Mouse (Mus musculus): ENCODE results near the gene 6330409D20Rik.

6330409D20Rik gene

DNA sequence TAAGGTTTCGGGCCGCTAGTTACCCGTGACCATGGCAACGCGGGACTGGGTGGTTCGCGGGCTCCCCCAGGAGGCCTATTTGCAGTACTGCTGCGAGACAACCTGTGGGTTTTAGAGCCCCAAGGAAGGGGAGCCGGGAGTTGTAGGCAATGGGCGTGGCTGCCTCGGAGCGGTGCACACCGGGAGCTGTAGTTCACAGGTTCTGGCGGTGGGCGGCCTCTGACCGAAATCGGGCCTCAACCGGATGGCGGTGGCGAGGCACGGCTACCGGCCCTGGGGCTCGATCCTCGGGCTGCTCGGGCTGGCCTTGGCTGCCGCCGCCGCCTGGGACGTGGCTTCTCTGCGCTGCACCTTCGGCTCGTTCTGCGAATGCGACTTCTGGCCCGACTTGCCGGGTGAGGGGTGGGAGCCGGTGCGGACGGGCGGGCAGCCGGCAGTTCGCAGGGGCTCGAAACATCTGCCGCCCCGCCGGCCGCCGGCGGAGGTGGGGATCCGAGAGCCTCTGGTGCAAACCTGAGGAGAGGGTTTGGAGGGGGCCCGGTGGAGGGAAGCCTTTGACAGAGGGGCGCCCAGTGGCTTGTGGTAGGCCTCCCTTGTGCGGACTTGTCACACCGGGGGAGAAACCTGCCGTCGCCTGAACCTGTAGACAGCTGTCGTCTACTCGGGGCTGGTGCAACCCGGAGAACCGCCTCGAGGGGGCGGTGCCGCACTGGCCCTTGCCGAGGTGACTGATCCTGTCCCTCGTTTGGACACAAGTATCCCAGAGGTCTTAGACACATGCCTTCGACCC lies 16.4 kb upstream of the 6330409D20Rik start, which contains the start of gene Tor2a:
Gene Tor2a (plus strand): TSS at position 179 of the 790 bp plus-strand sequence.
- DNase-seq (ENCODE audit: low read depth, low spot score), result peak; percentile 98

DNA sequence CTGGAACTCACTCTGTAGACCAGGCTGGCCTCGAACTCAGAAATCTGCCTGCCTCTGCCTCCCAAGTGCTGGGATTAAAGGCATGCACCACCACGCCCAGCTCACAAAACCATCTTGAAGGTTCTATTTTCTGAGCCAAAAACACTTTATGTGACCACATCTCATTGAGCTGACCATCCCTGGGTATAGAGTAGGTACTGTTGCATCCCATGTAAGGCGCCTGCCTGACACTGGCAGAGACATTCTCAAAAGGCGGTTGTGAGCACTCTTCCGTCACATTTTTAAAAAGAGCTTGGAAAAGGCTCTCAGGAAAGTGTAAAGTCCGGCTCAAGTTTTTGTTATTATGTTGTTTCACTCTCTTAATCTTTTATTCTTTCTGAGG lies 15.8 kb upstream of the 6330409D20Rik start:
- no peak for DNase-seq (ENCODE audit: low read depth, low spot score)

DNA sequence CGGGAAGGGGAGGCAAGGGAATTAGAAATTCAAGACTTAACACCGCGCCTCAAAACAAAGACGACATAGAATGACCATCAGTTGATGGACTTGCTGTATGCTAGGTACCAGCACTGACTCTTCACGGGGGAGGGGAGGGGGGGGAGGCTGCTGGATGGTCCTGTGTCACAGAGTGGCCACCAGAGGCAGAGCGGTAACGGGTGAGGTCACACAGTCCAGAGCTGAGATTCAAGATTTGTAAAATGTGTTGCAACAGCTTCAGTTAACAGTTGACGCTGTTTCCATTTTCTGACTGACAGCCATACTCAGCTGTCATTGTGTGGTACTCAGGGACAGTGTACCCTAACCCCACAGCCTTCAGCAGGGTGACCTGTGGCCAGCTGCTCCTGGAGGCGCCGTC lies 11.4 kb upstream of the 6330409D20Rik start:
- DNase-seq (ENCODE audit: low read depth, low spot score), result no peak

DNA sequence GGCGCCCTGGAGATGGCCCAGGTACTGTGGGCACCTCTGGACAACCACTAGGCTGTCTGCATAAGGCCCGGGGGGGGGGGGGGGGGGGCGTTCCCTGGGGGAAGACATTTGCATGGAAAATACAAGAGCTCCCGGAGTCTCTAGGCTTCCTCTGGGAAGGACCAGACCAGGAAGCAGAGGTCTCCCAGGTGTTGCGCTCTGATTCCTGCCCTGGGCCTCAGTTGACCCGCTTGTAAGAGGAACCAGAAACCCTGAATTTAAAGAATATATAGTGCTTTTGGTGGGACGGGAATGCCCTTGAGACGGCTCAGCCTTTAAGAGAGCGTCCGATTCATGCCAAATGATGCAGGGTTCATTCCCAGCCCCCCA lies 10.8 kb upstream of the 6330409D20Rik start:
- DNase-seq (ENCODE audit: low read depth, low spot score), result no peak

DNA sequence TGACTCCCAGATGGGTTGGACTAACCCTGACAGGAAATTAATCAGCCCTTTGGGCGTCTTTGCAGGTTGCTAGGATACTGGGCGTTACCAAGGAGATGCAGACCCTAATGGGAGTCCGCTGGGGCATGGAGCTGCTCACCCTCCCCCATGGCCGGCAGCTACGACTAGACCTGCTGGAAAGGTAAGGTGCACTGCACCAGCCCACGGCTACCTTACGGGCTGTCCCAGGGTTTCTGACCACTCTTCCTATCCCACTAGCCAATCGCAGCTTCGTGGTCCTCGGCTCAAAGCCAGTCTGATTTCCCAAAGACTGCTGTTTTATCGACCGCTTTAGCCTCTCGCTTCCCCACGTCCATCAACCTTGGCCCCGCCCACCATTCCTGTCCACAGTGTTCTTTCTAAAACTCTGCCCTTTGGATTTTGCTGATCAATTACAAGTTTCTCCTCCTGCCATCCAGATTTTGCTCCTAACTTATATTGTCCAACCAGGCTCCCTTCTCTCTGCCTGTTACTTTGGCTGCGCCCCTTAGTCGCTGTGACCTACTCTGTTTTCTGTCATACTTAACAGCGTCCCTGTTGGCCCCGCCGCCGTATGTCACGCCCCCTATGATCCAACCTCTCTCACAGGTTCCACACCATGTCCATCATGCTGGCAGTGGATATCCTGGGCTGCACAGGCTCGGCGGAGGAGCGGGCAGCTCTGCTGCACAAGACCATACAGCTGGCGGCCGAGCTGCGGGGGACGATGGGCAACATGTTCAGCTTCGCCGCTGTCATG lies 10.3 kb upstream of the 6330409D20Rik start:
- DNase-seq (ENCODE audit: low read depth, low spot score), result no peak

DNA sequence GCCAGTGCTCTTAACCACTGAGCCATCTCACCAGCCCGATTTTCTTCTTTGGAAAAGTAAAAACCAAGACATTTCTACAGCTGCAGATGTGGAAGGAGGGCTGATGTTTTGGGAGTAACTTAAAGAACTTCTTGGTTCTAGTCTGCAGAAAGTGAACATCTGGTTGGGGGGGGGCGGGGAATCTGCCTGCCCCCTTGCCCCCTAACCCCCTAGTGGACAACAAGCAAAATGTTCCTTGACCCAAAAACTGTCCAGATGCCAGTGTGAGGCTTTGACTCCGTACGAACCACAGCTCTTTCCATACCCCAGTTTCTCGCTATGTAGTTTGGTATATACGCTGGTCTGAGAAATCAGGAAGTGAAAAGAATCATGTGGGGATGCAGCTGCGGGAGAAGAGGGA lies 9.4 kb upstream of the 6330409D20Rik start:
- DNase-seq (ENCODE audit: low read depth, low spot score), result no peak

DNA sequence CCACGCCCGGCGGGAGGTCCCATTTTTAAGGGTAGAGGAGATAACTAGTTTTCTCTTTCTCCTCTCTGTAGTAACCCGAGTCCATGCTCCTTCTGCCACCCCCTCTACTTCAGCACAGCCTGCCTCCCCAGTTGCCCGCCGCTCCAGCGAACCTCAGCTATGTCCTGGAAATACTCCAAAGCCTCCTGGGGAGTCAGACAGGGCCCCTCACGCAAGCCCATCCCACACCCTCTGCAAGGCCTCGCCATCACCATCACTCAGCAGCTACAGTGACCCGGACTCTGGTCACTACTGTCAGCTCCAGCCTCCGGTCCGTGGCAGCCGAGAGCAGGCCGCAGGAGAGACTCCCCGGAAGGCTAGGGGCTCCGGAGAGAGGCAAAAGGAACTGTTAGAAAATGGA lies 8.3 kb upstream of the 6330409D20Rik start:
- DNase-seq (ENCODE audit: low read depth, low spot score), result no peak

DNA sequence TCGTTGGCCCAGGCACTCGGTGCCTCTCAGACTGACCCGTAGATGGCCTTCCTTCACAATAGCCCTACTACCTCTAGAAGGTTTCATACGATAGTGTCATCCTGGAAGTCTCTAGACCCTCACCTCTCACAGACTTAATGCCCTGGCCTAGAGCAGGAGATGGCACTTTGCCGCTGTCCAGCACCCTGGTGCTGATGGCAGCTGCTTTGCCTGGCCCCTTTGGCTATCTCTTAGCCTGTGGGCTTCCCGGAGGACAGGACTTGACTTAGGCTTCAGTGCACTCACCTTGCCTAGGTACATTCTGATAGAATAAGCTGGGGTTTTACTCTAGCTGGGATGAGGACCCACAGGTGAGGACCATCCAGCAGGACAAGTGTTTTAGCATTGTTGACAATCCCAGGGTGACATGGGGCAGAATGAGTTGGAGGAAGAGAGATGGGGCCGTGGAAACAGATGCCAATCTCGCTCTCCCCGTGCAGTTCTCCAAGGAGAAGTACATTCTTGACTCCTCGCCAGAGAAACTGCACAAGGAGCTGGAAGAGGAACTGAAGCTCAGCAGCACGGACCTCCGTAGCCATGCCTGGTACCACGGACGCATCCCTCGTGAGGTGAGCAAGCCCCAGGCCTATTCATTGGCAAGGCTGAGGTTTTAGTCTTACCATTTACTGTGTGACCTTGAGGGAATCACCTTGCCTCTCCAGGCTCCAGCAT lies 3.6 kb upstream of the 6330409D20Rik start:
- no peak for DNase-seq (ENCODE audit: low read depth, low spot score)

DNA sequence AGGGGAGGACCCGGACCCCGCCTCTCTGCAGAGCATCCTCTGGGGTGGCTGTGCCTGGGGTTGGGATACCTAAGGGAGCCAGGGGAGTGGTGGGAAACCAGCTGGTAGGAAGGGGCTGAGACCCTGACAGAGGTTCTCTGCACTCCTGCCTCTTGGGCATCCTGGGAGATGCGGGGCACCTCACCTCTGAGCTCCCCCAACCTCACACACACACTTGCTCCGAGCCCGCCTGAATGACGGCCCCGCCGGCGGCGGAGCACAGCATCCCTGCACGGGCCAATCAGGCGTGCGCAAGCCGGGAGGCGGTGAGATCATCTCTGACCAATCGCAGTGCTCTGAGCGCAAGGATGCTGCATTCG lies 1.3 kb upstream of the 6330409D20Rik start:
- DNase-seq (ENCODE audit: low read depth, low spot score), result no peak

DNA sequence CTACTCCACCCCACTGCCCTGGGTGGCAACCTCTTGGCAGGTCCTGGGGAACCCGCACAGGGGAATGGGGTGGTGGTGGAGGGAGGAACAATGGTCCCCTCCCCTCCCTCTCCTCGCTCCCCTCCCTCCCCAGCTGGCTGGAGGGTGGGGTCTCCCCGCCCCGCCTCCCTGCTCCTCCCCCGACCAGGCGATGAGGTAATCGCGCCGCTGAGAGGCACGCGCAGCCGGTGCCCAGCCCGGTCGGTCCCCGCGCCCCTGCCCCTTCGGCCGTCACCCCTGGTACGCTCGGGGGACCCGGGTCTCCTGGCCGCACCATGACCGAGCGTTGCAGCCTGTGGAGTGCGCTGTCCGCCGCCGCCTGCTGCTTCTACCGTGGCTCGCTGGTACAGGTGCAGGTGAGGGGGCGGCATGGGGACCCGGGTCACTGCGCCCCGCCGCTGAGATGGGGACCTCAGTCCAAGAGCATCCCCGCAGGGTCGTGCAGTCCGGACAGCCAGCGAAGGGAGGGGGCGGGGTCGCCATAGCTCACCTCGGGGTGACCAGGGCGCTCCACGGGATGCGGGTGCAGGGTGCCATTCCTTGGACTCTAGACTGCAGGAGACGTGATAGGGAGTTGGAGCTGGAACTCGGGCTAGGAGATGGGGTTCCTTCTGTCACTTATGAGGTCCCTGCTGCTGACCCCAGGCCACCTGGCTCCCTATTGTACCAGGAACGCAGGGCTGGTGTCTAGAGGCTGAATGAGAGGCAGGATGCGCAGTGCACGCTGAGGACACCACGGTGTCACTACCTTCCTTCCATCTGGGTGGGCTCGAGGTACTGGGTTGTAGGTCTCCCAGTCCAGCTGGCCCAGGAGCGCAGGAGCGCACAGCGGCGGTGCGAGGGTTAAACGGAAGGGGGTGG lies 707 bp upstream of the 6330409D20Rik start:
- DNase-seq (ENCODE audit: low read depth, low spot score), result no peak

DNA sequence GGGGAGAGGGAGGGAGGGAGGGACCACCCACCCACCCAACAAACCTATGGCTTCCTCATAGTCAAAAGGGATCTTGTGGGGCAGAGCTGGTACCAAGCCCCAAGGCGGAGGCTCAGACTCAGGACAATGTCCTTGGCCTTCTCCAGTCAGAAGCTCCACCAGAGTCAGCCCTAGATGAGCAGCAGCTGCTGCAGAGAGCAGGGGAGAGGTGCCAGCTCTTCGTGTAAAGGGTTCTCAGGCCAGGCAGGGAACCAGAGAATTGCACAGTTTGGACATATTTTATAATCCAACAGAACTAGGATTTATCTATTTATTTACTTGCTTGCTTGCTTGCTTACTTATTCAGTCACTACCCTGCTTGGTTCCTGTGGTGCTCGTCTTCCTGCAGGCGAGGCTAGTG lies 1.5 kb downstream of the 6330409D20Rik start:
- DNase-seq (ENCODE audit: low read depth, low spot score), result no peak

DNA sequence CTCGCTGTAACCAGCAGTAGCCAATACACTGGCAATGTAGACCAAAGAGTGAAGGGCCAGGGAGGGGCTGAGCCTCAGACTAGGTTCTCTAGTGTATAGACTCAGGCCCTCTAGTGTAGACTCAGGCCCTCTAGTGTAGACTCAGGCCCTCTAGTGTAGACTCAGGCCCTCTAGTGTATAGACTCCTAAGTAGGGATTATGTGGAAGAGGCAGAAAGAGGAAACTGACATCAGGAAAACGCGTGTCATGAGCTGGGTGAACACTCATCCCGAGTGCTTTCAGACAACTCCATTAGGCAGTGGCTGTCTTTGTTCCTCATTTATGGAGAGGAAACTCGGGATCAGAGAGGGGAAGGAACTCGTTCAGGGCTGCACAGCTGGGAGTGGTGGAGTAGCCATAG lies 3.8 kb downstream of the 6330409D20Rik start:
- no peak for DNase-seq (ENCODE audit: low read depth, low spot score)

DNA sequence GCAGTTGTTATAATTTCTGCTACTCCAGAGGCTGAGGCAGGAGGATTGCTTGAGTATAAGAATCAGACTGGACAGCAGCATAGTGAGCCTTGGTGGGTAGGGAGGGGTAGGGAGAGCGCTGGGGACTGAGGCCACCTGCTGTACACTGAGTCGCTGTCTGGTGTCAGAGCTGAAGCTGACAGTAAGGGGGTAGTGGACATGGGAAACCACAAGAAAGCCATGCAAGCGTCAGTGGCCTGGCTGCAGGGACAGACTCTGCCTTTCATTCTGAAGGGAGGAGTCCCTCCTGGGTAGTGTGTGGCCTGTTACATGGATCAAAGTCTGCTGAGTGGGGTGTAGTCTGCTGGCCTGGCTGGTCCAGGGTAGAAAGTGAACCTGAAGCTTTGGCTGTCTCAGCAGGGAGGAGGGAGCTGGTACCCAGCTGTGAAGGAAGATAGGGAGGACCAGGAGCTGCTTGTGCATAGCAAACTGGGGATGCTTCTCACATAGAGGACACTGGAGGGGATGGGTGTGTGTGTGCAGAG lies 4.4 kb downstream of the 6330409D20Rik start:
- DNase-seq (ENCODE audit: low read depth, low spot score), result no peak

DNA sequence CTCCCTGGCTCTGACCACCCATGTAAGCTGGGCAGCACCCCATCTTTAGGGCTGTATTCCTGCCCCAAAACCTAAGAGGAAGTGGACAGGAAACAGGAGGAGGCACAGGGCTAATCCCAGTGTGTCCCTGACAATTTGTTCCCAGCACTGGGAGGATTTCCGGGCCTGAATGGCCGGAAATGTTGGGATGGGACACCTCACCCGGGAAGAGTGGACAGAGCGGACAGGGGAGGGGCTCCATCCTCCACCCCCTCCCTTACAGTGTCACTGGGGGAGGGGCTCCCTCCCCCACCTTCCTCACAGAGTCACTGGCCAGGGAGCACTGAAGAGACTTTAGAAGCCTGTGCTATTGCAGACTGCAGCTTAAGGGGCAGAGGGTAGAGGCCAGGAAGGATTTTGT lies 5.9 kb downstream of the 6330409D20Rik start:
- DNase-seq (ENCODE audit: low read depth, low spot score), result no peak

DNA sequence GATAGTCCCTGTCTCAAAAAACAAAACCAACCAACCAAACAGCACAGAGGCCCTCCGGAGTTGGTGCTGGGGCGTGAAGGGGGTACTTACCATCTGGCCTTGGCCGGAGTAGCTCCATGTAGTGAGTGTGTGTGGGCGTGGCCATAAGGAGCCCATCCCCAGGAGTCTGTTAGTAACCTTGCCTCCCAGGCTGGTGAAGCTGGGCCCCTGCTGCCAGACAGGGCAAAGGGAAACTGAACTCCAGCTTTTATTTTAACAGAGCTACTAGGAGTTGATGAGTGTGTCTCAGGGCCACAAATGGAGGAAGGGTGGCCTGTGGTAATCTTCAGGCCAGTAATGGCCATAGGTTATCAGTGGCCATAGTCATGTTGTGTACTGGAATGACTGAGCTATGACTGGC lies 6.3 kb downstream of the 6330409D20Rik start:
- no peak for DNase-seq (ENCODE audit: low read depth, low spot score)

DNA sequence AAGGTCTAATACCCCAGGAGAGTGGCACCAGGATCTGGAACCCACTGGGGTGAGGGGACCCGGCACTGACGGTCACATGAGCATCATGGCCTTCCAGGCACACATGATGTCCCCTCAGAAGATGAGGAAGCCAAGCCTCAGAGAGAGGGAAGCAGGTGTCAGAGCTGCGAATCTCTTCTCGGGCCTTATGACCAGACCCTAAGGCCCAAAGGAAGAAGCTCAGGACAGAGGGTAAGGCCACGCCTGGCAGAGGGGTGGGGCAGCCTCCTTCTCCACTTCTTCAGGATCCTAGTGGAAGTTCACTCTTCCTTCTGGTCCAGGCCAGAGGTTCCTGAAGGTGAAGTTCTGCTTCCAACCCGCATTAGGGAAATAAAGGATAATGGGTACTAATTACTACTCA lies 8.1 kb downstream of the 6330409D20Rik start:
- DNase-seq (ENCODE audit: low read depth, low spot score), result no peak

DNA sequence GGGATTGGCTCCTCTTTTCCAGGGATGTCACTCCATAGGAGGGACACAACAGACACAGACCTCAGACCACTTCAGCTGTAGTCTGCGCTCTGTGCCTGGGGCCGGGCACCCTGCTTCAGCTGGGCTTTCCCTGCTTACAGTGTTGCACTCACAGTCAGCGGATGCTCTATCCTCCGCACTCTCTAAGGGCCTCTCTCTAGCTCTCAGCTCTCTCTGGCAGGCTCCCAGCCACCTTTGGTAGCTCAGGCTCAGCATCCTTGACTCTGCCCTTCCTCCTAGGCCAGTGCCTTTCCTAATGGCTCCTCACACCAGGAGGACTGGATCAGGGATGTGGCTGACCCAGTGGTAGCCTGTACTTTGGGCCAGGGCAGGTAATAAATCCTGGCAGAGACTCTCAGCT lies 8.9 kb downstream of the 6330409D20Rik start:
- DNase-seq (ENCODE audit: low read depth, low spot score), result no peak

DNA sequence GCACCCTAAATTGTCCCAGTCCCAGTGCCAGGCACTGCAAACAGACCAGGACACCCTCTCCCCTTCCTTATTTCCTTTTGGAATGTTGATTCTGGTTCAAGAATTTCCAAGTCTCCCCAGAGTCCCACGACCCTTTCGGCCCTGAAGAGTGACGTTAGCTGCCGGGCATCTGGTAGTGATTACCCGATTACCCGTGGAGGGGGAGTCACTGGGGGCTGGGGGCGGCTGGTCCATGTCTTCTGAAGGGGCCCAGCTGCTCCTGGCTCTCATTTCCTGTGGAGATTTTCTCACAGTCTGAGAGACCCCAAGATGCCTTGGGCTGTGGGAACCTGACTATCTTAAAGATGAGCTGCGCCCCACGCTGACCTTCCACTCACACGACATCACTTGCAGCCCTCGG lies 10.0 kb downstream of the 6330409D20Rik start:
- no peak for DNase-seq (ENCODE audit: low read depth, low spot score)

DNA sequence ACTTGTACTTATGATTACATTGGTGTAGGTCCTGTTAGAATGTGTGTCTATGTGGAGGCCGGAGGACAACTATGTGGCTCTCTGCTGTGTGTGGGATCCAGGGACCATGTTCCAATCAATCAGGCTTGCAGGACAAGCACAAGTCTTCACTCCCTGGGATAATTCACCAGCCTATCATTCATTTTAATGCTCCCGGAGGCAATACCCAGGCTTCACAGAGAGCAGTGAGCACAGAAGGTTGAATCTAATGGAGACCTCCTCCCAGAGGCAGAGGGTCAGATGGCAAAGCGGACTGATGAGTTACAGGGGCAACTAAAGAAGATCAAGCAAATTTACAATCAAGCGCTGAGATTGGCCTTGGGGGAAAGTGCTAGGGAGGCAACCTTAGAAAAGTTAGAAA lies 11.3 kb downstream of the 6330409D20Rik start:
- DNase-seq (ENCODE audit: low read depth, low spot score), result no peak

DNA sequence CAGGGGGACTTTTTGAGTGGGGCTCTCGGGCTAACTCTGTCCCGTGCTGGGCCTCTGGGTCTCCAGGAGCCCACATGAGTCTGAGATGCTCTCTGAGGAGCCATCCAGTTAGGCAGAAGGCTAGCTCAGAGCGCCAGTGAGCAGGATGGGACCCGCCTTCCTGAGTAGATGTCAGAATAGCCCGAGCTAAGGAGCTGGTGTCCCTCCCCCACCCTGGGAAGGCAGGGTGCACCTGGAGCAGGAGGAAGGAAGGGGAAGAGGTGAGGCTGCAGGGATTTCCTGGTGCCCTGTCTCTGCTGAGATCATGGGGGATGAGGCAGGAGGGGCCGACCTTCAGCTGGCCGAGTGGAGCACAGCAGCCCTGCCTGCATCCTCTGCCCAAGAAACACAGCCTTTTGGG lies 12.4 kb downstream of the 6330409D20Rik start:
- DNase-seq (ENCODE audit: low read depth, low spot score), result no peak

DNA sequence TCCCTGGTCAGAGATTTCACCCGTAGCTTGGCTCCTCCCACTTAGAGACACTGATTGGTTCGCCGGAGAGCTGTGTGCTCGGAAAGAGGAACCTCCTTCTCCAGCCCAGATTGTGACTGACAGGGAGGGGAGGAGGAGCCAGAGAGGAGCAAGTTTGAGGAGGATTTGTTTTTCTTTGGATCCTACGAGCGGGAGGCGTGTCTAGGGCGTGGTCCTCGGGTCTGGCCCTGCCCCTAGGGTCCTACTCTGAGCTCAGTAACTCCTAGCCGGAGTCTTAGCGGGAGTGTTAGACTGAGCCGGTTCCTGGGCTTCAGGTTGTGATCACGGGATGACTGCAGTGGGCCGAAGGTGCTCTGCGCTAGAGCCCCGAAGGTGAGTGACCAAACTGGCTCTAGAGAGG lies 13.4 kb downstream of the 6330409D20Rik start:
- peak; percentile 74 for DNase-seq (ENCODE audit: low read depth, low spot score)

All from CD4-positive, CD25-positive, alpha-beta regulatory T cell, adult 2 months (primary cell).